Mouse (Mus musculus) liver, postnatal 0 days (tissue): ENCODE measurements around the gene Col25a1.

Experiments used
- CTCF ChIP-seq: sonication (generic); IDR thresholded peaks from 2 replicates; pipeline ENCODE4 v1.5.1; 2016; ENCODE audit warnings: antibody characterized with exemption, low read depth
- EP300 ChIP-seq: IDR thresholded peaks from 2 replicates; pipeline ENCODE4 v1.6.1; 2016; ENCODE audit warnings: antibody characterized with exemption, low read depth, mild to moderate bottlenecking

GRCm38 (mm10) chr3:130508330-130508729 is 377.0 kb downstream of the Col25a1 start:
- TF ChIP-seq CTCF = no peak
- TF ChIP-seq EP300 = no peak
